ENCODE assay signal across 9 mouse cellular contexts in genomic region chr1:83736428-83737117, GRCm38 (mm10).
A peak's percentile ranks its signal among the peaks of the same experiment; 100 is the strongest.
DNase-seq lines count a peak whose midpoint lies in the region; ATAC-seq and TF ChIP-seq lines count a peak whose summit lies in the region.
"Had no signal": no experiment of that assay in that cellular context is flagged by ENCODE, and none has a peak within 500 bp of the region (broad histone marks: within the 10 kb centered on the region; RNA-seq: fewer than 3 reads in every experiment).

No protein-coding gene starts in this region.

- no peak overlapping the region for H3K9ac ChIP-seq in intestine, embryonic 15.5 days
- H3K9ac ChIP-seq in intestine, embryonic 16.5 days (ENCODE audit: low read depth, low read length) = no peak overlapping the region
- H3K9ac ChIP-seq: liver, embryonic 13.5 days had no signal

- 0 out of 2 replicates have a peak, but pooled peaks have one; percentile 34 for ATAC-seq in intestine, embryonic 15.5 days
- no peak for ATAC-seq in intestine, embryonic 16.5 days
- no peak for ATAC-seq in Patski
- peak; percentile 91 for ATAC-seq in frontal cortex, adult (ENCODE audit: low TSS enrichment)

- H3K4me3 ChIP-seq in intestine, embryonic 15.5 days (replicated peaks) = no peak overlapping the region
- no peak overlapping the region for H3K4me3 ChIP-seq in intestine, embryonic 16.5 days (ENCODE audit: low read length)
- H3K4me3 ChIP-seq: liver, embryonic 13.5 days had no signal

- H3K4me2 ChIP-seq in intestine, embryonic 15.5 days (replicated peaks) = no peak overlapping the region
- no peak overlapping the region for H3K4me2 ChIP-seq in intestine, embryonic 16.5 days (ENCODE audit: low read depth, low read length)
- H3K4me2 ChIP-seq: liver, embryonic 13.5 days had no signal

- peak; percentile 52 for TF ChIP-seq CTCF in Patski (IDR thresholded peaks at IDR 0.05)

- CTCF ChIA-PET in Patski (lab: Charles Lee) = interaction anchor here (1.2 kb wide), 1 partner anchor 845 kb away, joined by 3 read pairs; no protein-coding TSS in a partner anchor

- no peak overlapping the region for H3K27ac ChIP-seq in intestine, embryonic 15.5 days
- no peak overlapping the region for H3K27ac ChIP-seq in intestine, embryonic 16.5 days (ENCODE audit: low read length)
- H3K27ac ChIP-seq: liver, embryonic 13.5 days had no signal

- DNase-seq in Patski (ENCODE audit: low read depth, low spot score) = no peak
- DNase-seq in mesoderm, embryonic 11.5 days (ENCODE audit: low read depth, low spot score) = peak; percentile 48
- DNase-seq in urinary bladder, postnatal 4 days (ENCODE audit: low spot score in 2 of 2) = no peak
- DNase-seq in cerebellum, adult 9-10 months = no peak
- no peak for DNase-seq in ovary, postnatal 14 days (ENCODE audit: low spot score)
- DNase-seq: liver, embryonic 13.5 days had no signal

- no peaks in the 10 kb centered on the region for H3K36me3 ChIP-seq in intestine, embryonic 15.5 days
- H3K36me3 ChIP-seq in intestine, embryonic 16.5 days (ENCODE audit: control insufficient read depth, insufficient read depth, low read length) = no peaks in the 10 kb centered on the region
- H3K36me3 ChIP-seq: liver, embryonic 13.5 days had no signal

- H3K27me3 ChIP-seq in intestine, embryonic 15.5 days (replicated peaks) = no peaks in the 10 kb centered on the region
- H3K27me3 ChIP-seq in intestine, embryonic 16.5 days (replicated peaks; ENCODE audit: control insufficient read depth, insufficient read depth, low read length) = no peaks in the 10 kb centered on the region
- peaks cover 14% of the 10 kb centered on the region for H3K27me3 ChIP-seq in Patski
- H3K27me3 ChIP-seq: liver, embryonic 13.5 days had no signal

- 41% methylated on average over 2 of the region's 2 CpGs for WGBS in intestine, embryonic 15.5 days
- 41% methylated on average over 2 of the region's 2 CpGs for WGBS in intestine, embryonic 16.5 days

- H3K4me1 ChIP-seq in intestine, embryonic 15.5 days (replicated peaks) = no peaks in the 10 kb centered on the region
- no peaks in the 10 kb centered on the region for H3K4me1 ChIP-seq in intestine, embryonic 16.5 days (ENCODE audit: control insufficient read depth, insufficient read depth, low read length)
- H3K4me1 ChIP-seq: liver, embryonic 13.5 days had no signal

- no peaks in the 10 kb centered on the region for H3K9me3 ChIP-seq in intestine, embryonic 15.5 days
- H3K9me3 ChIP-seq in intestine, embryonic 16.5 days (ENCODE audit: control insufficient read depth, low read length) = no peaks in the 10 kb centered on the region
- H3K9me3 ChIP-seq: liver, embryonic 13.5 days had no signal

- in situ Hi-C loops in Patski (cut with MboI; ENCODE audit: low pct_unique_long_range_greater_than_20kb) = loop anchor here (25.0 kb wide), 3 partner anchors 726 to 1151 kb away; no protein-coding TSS in a partner anchor

- POLR2A ChIA-PET in Patski (lab: Charles Lee) = interaction anchor here (0.7 kb wide), 1 partner anchor 547 kb away, joined by 3 read pairs; no protein-coding TSS in a partner anchor

Comparison
In these comparisons a context has a peak if more than half of its experiments do, and no peak if none do; other contexts are left out.
1. ATAC-seq: peak in intestine, embryonic 15.5 days (single experiment) and frontal cortex, adult (single experiment); none in intestine, embryonic 16.5 days (single experiment) and Patski (single experiment).